13 mouse cellular contexts compared by ENCODE assay signal in genomic region chr13:108598673-108599072, GRCm38 (mm10).
"Had no signal": no experiment of that assay in that cellular context is flagged by ENCODE, and none has a peak within 500 bp of the region (broad histone marks: within the 10 kb centered on the region; RNA-seq: fewer than 3 reads in every experiment).

No protein-coding gene starts in this region.

- H3K4me3 ChIP-seq: lung, embryonic 15.5 days; megakaryocyte, embryonic 14.5 days; midbrain, embryonic 13.5 days; midbrain, embryonic 15.5 days; neural tube, embryonic 12.5 days; stomach, embryonic 15.5 days had no signal

- H3K9ac ChIP-seq: liver, postnatal 0 days; lung, embryonic 15.5 days; midbrain, embryonic 13.5 days; midbrain, embryonic 15.5 days; neural tube, embryonic 12.5 days; stomach, embryonic 15.5 days had no signal

- ATAC-seq: liver, postnatal 0 days; midbrain, embryonic 15.5 days had no signal

- H3K36me3 ChIP-seq: lung, embryonic 15.5 days; midbrain, embryonic 13.5 days; midbrain, embryonic 15.5 days; neural tube, embryonic 12.5 days; stomach, embryonic 15.5 days had no signal

- H3K27ac ChIP-seq: lung, embryonic 15.5 days; macrophage; midbrain, embryonic 13.5 days; midbrain, embryonic 15.5 days; neural tube, embryonic 12.5 days; stomach, embryonic 15.5 days; stomach, postnatal 0 days had no signal

- H3K4me2 ChIP-seq: lung, embryonic 15.5 days; midbrain, embryonic 11.5 days; midbrain, embryonic 13.5 days; midbrain, embryonic 15.5 days; neural tube, embryonic 12.5 days; stomach, embryonic 15.5 days had no signal

- DNase-seq: liver, postnatal 0 days; thymus, adult 2 months; thymus, postnatal 25 days; thymus, postnatal 4 days had no signal

- H3K9me3 ChIP-seq: lung, embryonic 15.5 days; megakaryocyte, embryonic 14.5 days; midbrain, embryonic 13.5 days; midbrain, embryonic 15.5 days; neural tube, embryonic 12.5 days; stomach, embryonic 15.5 days had no signal

- H3K4me1 ChIP-seq: lung, embryonic 15.5 days; midbrain, embryonic 15.5 days; neural tube, embryonic 12.5 days; stomach, embryonic 15.5 days had no signal

- H3K27me3 ChIP-seq: lung, embryonic 15.5 days; midbrain, embryonic 13.5 days; midbrain, embryonic 15.5 days; neural tube, embryonic 12.5 days; stomach, embryonic 15.5 days had no signal
